Mouse (Mus musculus) gastrocnemius, adult 2 months (tissue): ENCODE measurements around the gene Slc8b1. TPM values are rescaled to one million over a fixed set of nuclear protein-coding genes. Genes with fewer than 3 reads are reported as not detected.

ENCODE experiments used
- DNase-seq: peaks from one replicate; pipeline ENCODE4 v3.0.0; 2022
- H3K27ac ChIP-seq: fragments of 200-600 bp; 2 replicates; pipeline ENCODE4 v1.8.1; 2022; ENCODE audit warnings: mild to moderate bottlenecking
- H3K4me3 ChIP-seq: fragments of 200-600 bp; 2 replicates; pipeline ENCODE4 v1.8.1; 2022; ENCODE audit warnings: mild to moderate bottlenecking, moderate library complexity
- CTCF ChIP-seq: fragments of 200-600 bp; IDR thresholded peaks from 2 replicates; pipeline ENCODE4 v1.8.1; 2022; ENCODE audit warnings: antibody characterized with exemption, mild to moderate bottlenecking, moderate library complexity
- intact Hi-C: fragments of 180-260 bp; cut with DNase I; formaldehyde crosslinking; loops from one replicate; pipeline ENCODE4 v1.15.1; 2025
- long read RNA-seq, 2 experiments: library from polyadenylated mRNA; stranded (forward); transcript quantifications; one replicate each; pipeline ENCODE4 v2.0.0; 2021
- total RNA-seq, 2 experiments: library from RNA; stranded (reverse); gene quantifications; 2 replicates each; pipeline ENCODE4 v1.2.3; 2021

Gene Slc8b1
- total RNA-seq, result 10 to 100 TPM in 1 of 2 experiments, 1 to 10 TPM in 1; 8.1 to 10.5 TPM
- long read RNA-seq, experiment 1, partial matches to known transcripts, result 3 of 19 reads
- long read RNA-seq, experiment 1, other reads (novel, unspliced or antisense), result 13 of 19 reads
- long read RNA-seq, experiment 2, partial matches to known transcripts, result 1 of 21 reads
- long read RNA-seq, experiment 2, other reads (novel, unspliced or antisense), result 15 of 21 reads

DNA sequence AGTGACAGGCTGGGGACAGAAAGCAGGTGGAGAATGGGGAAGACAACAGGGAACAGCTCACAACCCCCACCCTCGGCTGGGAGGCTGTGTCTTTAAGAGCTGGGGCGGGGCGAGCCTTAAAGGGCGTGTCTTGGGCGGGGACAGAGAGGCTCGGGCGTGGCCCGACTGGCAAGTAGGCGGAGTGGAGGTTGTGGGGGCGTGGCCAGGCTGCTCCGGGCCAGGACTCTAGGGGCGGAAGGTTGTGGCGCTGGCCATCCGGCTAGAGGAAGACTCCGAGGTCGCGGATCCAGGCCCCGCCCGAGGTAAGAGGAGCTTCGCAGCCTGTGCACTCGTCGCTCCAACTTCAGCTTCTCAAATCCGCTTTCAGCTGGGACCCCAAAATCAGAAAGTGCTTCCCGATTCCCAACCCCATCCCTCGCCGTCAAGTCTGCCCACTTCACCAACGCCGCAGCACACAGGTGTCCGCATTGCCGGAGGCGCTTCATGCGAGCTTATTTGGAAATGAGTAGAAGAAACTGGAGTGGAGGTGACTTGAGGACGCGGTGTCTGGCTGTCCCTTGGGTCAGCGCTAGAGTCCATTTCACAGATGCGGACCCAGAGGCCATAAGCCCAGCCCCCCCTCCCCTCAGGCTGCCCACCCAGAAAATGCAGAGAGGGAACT, at the start of gene Slc8b1:
Slc8b1 (plus strand) TSS at position 187 of the 661 bp plus-strand sequence.
- DNase-seq, result peak; percentile 98
- intact Hi-C loops, result loop anchor here (5.0 kb wide), 1 partner anchor 76 kb away; the partner anchor contains the start of genes Iqcd and Tpcn1
- H3K4me3 ChIP-seq, result peak within 1 kb of the TSS; percentile 93
- H3K27ac ChIP-seq, result peak within 1 kb of the TSS; percentile 92
- no peak for TF ChIP-seq CTCF

DNA sequence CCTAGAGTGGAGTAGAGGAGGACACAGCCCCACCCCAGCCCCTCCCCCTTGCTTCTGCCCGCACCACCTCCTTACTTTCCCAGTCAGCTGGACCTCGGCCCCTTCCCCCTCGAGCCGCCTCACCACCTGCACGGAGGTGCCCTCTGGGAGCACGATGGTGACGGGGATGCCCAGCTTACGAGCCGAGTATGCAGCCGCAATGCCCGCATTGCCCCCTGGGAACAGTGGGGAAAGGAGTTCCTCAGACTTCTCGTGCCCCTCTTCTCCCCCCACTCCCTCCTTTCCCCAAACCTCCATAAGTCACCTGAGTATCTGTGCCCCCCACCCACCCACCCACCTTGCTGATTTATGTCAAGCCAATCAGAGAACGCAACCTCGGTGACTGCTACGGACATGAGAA, 49.1 kb upstream of the Slc8b1 start:
- intact Hi-C loops, result no loop called here
- Histone ChIP-seq H3K4me3 (no peak overlapping the region), H3K27ac (no peak overlapping the region)
- DNase-seq, result no peak
- TF ChIP-seq CTCF, result no peak

DNA sequence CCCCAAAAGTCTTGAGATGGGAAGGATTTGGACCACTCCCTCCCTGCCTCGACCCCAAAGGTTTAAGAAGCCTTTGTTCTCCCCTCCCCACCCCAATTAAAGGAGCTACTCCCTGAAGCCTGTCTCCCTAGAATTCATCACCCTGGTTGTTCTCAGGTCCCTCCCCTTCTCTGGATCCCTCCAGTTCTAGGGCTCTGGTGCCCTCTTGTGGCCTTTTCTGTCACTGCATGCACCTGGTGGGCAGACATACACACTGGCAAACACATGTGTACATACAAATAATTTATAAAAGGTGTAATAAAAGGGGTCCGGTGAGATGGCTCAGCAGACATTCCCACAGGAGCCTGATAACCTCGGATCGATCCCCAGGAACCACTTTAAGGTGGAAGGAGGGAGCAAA, 46.6 kb upstream of the Slc8b1 start:
- no peak for DNase-seq
- H3K4me3 ChIP-seq, result no peak overlapping the region
- peak; percentile 34; the same call in 1 of the 2 replicates for TF ChIP-seq CTCF
- no peak overlapping the region for H3K27ac ChIP-seq
- intact Hi-C loops, result no loop called here

DNA sequence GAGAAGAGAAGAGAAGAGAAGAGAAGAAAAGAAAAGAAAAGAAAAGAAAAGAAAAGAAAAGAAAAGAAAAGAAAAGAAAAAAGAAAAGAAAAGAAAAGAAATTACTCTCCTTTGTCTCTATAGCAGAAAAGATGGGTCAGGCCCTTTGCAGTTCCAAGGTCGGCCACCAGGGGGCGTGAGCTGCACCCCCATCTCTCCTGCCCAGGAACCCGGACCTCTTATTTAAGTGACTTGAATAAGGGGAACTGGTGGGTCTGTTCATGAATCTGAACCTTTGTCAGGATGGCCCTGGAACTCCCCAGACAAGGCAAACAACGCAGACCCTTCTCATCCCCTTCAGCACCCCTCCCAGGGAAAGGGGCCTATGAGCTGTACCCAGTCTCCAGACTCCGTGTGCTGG, 45.9 kb upstream of the Slc8b1 start:
- peak; percentile 70 for TF ChIP-seq CTCF
- intact Hi-C loops, result no loop called here
- DNase-seq, result peak; percentile 40
- Histone ChIP-seq H3K4me3 (no peak overlapping the region), H3K27ac (no peak overlapping the region)

DNA sequence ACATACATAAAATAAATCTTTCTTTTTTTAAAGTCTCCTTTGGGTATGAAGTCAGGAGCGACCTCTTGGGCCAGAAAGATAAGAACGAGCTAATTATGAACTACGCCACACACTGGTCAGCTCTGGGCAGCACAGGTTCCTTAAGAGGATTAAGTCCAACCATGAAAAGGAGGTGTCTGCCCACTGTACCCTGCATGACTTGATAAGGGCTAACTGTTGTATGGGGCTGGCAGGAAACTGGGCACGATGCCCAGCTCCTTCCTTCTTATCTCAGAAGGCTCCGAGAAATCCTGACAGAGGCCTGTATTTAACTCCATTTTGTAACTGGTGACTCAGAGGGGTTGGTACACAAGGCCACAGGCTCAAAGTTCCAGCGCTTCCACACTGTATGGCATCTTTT, 45.1 kb upstream of the Slc8b1 start:
- Histone ChIP-seq H3K27ac (no peak overlapping the region), H3K4me3 (no peak overlapping the region)
- DNase-seq, result no peak
- intact Hi-C loops, result no loop called here
- TF ChIP-seq CTCF, result no peak

DNA sequence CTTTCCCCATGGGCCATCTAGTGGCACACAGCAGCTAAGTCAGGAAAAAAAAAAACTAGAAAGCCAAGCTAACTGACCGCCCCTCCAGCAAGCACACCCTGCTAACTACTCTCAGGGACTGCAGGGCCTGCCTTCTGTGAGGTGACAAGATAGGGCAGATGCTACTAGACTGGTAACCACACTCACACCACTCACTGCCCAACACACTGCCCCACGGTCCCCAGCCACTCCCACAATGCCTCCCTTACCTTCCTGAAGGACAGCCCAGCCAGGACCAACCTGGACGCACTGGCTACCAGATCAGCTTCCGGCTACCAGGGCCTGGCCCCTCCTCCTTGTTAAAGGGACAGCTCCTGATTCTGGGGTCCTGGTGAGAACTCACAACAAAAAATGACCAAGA, 43.9 kb upstream of the Slc8b1 start:
- intact Hi-C loops, result no loop called here
- Histone ChIP-seq H3K4me3 (peak overlapping the region; percentile 50), H3K27ac (no peak overlapping the region)
- no peak for TF ChIP-seq CTCF
- DNase-seq, result no peak

DNA sequence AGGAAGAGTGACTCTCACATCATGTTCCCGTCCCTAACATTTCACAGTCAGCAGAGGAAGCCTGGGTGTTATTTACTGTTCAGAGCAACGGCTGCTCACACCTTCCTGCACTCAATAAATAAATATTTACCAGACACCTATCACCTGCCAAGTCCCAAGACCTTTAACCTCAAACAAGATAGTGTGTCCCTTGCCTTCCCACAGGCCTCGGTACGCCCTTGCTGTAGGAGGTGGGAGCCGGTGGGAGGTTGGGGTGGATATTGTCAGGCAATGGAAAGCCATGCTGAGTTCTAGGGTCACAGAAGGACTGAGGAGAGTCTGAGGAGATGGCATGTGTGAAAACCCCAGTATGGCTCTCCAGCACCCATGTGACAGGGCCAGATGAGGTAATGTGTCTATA, 42.6 kb upstream of the Slc8b1 start:
- H3K4me3 ChIP-seq, result no peak overlapping the region
- intact Hi-C loops, result no loop called here
- no peak overlapping the region for H3K27ac ChIP-seq
- DNase-seq, result no peak
- TF ChIP-seq CTCF, result no peak

DNA sequence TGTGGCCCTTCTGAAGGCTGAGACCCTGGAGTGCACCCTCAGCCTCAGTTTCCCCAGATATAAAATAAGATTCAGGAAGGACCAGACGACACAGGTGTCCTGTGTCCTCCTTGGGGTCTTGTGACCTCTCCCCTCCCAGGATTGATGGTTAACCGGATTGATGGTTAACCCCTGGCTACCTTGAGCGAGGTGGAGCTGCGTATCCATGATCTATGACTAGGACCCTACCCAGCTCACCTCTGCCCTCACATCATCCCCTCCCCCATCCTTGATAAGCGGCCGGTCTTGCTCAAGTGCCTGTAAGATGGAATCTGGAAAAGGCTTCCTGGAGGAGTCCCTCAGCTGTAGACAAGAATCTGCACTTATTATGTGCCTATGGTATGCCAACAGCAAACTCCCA, 42.1 kb upstream of the Slc8b1 start:
- no peak for DNase-seq
- Histone ChIP-seq H3K4me3 (no peak overlapping the region), H3K27ac (no peak overlapping the region)
- TF ChIP-seq CTCF, result no peak
- intact Hi-C loops, result no loop called here

DNA sequence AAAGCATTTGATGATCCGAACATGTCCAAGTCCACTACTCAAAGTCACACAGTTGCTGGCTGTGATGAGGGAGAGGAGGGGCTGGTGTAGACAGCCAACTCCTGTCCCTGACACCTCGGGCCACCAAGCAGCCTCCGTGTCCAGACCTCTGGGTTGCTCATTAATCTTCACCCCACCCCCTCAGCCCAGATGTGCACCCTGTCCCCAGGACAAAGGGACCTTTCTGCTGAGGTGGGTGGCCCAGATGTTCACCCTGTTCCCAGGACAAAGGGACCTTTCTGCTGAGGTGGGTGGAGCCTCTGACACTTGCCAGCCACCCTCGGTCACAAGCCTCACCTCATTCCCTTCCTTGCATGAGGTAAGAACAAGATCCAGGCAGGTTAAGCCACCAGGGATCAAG, 39.4 kb upstream of the Slc8b1 start:
- DNase-seq, result no peak

DNA sequence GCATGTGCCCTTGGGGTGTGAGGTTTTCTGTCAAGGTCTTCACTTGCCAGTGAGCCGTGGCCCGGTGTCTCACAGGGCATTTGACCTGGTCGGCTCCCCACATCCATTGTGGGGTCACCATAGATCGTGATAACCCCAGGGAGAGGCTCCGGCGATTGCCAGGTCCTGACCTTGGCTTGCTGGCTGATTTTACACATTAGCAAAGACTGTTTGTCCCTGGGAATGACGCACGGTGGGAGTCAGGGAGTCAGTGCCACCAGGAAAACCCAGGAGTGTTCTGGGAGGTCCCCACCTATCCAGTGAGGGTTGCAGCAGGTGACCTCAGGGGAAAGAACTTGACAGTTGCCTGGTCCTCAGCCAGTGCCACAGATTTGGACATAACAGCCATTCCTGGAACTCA, 38.2 kb upstream of the Slc8b1 start, which contains the start of gene Sdsl:
Sdsl (minus strand) TSS at position 41 of the 400 bp plus-strand sequence.
- DNase-seq, result no peak
- Histone ChIP-seq H3K27ac (no peak within 1 kb of the TSS), H3K4me3 (no peak within 1 kb of the TSS)
- no peak for TF ChIP-seq CTCF
- intact Hi-C loops, result no loop called here

More for the DNA sequence above, 39.4 kb upstream of the Slc8b1 start:
- Histone ChIP-seq H3K4me3 (no peak overlapping the region), H3K27ac (no peak overlapping the region)
- TF ChIP-seq CTCF, result no peak
- intact Hi-C loops, result no loop called here

DNA sequence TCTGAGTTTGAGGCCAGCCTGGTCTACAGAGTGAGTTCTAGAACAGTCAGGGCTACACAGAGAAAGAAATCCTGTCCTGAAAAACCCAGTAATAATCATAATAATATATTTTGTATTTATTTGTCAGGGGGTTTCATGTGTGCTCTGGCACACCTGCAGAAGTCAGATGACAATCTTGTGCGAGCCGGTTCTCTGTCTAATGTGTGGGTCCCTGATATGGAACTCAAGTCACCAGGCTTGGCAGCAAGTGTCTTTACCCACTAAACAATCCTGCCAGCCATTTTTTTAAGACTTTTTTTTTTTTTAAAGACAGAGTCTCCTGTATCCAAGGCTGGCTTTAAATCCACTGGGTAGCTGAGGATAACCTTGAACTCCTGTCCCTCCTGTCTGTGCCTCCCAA, 37.6 kb upstream of the Slc8b1 start:
- H3K27ac ChIP-seq, result no peak overlapping the region
- intact Hi-C loops, result no loop called here
- DNase-seq, result no peak
- H3K4me3 ChIP-seq, result no peak overlapping the region
- TF ChIP-seq CTCF, result no peak

DNA sequence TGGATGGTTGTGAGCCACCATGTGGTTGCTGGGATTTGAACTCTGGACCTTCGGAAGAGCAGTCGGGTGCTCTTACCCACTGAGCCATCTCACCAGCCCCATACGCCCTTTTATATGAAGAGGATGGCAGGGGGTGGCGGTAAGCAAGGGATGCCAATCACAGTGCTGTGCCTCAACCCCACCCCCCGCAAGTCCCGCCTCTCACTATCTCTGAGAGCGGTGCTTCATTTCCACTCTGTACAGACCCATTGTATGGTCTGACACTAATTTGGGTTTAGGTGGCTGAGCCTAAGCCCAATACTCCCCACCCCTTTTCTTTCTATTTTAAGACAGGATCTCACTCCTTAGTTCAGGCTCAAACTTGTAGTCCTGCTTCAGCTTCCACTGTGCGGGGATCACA, 35.1 kb upstream of the Slc8b1 start:
- H3K4me3 ChIP-seq, result no peak overlapping the region
- H3K27ac ChIP-seq, result no peak overlapping the region
- TF ChIP-seq CTCF, result no peak
- no peak for DNase-seq
- intact Hi-C loops, result no loop called here

DNA sequence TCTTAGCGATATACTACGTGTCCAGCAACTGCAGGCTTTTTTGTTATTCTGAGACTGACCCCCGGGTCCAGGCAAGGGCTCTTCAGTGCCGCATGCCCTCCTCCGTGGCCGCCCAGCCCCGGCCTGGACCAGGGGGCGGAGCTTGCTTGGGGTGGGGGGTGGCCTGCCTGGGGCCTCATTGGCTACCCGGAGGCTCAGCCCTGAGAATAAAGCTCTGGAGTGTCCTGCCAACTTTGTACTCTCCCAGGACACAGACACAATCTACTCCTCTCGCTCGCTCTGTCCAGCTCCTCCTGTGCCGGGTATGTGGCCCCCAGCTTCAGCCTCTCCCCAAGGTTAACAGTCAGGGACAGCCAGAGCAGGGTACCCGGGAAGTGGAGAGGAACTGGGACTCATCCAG, 34.7 kb upstream of the Slc8b1 start, which contains the start of gene Sds:
Sds (plus strand) TSS at position 231 of the 400 bp plus-strand sequence.
- intact Hi-C loops, result no loop called here
- TF ChIP-seq CTCF, result no peak
- DNase-seq, result no peak
- H3K27ac ChIP-seq, result no peak within 1 kb of the TSS
- no peak within 1 kb of the TSS for H3K4me3 ChIP-seq

DNA sequence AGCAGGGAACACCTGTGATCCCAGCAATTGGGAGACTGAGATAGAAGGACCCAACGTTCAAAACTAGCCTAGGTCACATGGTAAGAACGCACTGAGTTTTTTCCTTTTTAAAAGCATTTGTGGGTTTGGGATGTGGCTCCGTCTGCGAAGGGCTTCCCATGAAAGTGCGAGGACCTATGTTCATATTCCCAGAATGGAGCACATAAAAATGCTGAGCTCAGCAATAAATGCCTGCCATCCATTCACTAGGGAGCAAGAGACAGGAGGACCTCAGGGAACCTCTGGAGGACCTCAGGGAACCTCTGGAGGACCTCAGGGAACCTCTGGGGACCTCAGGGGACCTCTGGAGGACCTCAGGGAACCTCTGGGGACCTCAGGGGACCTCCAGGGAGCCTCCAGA, 33.0 kb upstream of the Slc8b1 start:
- Histone ChIP-seq H3K4me3 (no peak overlapping the region), H3K27ac (no peak overlapping the region)
- intact Hi-C loops, result no loop called here
- DNase-seq, result no peak
- TF ChIP-seq CTCF, result no peak
